Mouse (Mus musculus) c-Kit-negative CD71-positive TER-119-positive erythroid progenitor cells, embryonic 14.5 days (primary cell): ENCODE measurements around the gene Rxylt1.

Experiments used
- DNase-seq: peaks from one replicate; pipeline ENCODE4 v3.0.0-alpha.2; 2013; ENCODE audit warnings: low read depth, low spot score

Gene Rxylt1

GRCm38 (mm10) chr10:122044926-122045325, 52.2 kb downstream of the Rxylt1 start:
- no peak for DNase-seq

- DNase-seq = no peak
Observed at GRCm38 (mm10) chr10:122040372-122040771, 56.8 kb downstream of the Rxylt1 start.

- no peak for DNase-seq
Observed at GRCm38 (mm10) chr10:122039566-122039965, 57.6 kb downstream of the Rxylt1 start.

- no peak for DNase-seq
Observed at GRCm38 (mm10) chr10:122038554-122038953, 58.6 kb downstream of the Rxylt1 start.

- no peak for DNase-seq
Observed at GRCm38 (mm10) chr10:122033271-122033670, 63.9 kb downstream of the Rxylt1 start.

- DNase-seq = no peak
Observed at GRCm38 (mm10) chr10:122030420-122030819, 66.8 kb downstream of the Rxylt1 start.

GRCm38 (mm10) chr10:122029738-122030137, 67.4 kb downstream of the Rxylt1 start:
- DNase-seq = no peak
